Mouse (Mus musculus): ENCODE measurements at regions not wholly inside any gene's neighbourhood (a gene's known extent, or its start where the extent isn't known, plus 50 kb on each side); places are given as distances from the start of the nearest gene placed in this dataset.
A peak's percentile ranks its signal among the peaks of the same experiment; 100 is the strongest.

DNA sequence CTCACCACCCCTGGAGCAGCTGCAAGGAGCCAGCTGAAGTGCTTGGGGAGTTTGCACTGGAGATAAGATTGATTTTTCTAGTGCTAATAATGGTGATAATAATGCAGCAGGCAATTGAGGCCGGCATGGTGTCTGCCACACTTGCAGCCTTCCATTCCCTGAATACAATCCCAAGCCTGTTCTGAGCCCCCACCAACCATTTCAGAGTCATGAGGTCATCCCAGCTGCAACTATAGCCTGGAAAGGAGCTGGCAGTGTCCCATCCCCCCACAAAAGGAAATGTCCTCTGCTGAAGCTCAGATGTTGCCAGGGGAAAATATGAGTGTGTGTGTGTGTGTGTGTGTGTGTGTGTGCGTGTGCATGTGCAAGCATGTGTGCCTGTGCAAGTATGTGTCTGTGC lies 160.2 kb upstream of the Gas1 start:
- Histone ChIP-seq H3K27ac (no peak overlapping the region), H3K27me3 (no peaks in the 10 kb centered on the region), H3K36me3 (no peaks in the 10 kb centered on the region), H3K4me1 (replicated peaks) (peaks cover 5% of the 10 kb centered on the region; the same call in 1 of the 2 replicates), H3K9me3 (no peaks in the 10 kb centered on the region), H3K4me2 (replicated peaks) (no peak overlapping the region), H3K4me3 (replicated peaks) (no peak overlapping the region), H3K9ac (replicated peaks) (no peak overlapping the region)
- 66% methylated on average over 2 of the region's 2 CpGs for WGBS
- 0 out of 2 replicates have a peak, but pooled peaks have one; percentile 17 for ATAC-seq

DNA sequence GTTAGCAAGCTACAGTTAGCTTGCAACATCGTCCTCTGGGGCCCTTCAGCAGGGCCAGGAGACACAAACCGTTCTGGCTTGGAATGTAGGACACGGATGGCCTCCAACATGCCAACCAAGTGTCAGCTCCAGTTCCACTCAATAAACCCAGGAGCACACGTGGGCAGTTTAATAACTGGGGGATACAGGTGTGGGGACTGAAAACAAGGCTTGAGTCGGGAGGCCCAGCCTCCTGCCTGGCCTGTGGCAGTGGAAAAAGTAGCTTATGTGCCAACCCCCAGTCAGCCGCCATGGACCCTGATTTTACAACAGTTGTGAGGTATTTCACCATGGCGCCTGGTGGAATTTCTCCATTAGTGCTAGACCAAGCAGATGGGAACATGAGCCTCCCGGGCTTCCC lies 160.9 kb upstream of the Gas1 start:
- H3K9ac ChIP-seq (replicated peaks): no peak overlapping the region
- no peak overlapping the region for H3K27ac ChIP-seq

DNA sequence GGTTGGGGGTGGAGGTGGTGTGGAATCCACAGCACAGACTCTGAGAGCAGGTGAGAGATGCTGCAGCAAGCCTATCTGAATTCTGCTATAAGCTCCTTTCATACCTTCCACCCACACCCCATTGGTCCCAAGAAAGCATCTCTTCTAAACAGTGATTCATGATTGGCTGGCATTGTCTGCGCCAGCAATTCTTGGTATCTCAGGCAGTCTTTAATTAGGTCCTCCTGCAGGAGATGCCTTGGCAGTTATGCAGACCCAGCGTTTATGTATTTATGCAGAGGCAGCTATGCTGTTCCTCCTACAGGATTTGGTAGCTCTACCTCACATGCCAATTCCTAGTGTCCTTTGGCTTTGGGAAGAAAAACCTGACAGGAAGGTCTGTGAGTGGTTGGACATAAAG lies 162.9 kb upstream of the Gas1 start:
- Histone ChIP-seq H3K4me2 (replicated peaks) (no peak overlapping the region), H3K27ac (no peak overlapping the region), H3K36me3 (no peaks in the 10 kb centered on the region), H3K27me3 (no peaks in the 10 kb centered on the region), H3K4me3 (replicated peaks) (no peak overlapping the region), H3K9ac (replicated peaks) (no peak overlapping the region), H3K9me3 (no peaks in the 10 kb centered on the region), H3K4me1 (replicated peaks) (peaks cover 5% of the 10 kb centered on the region; the same call in 1 of the 2 replicates)
- no peak for ATAC-seq
- WGBS: 82% methylated on average over 2 of the region's 2 CpGs

More for the DNA sequence above, 160.9 kb upstream of the Gas1 start:
- H3K9me3 ChIP-seq: no peaks in the 10 kb centered on the region
- H3K36me3 ChIP-seq: no peaks in the 10 kb centered on the region
- WGBS: 90% methylated on average over 8 of the region's 8 CpGs
- H3K27me3 ChIP-seq: no peaks in the 10 kb centered on the region
- H3K4me1 ChIP-seq (replicated peaks): peaks cover 5% of the 10 kb centered on the region; the same call in 1 of the 2 replicates
- no peak overlapping the region for H3K4me3 ChIP-seq (replicated peaks)
- no peak overlapping the region for H3K4me2 ChIP-seq (replicated peaks)
- no peak for ATAC-seq

DNA sequence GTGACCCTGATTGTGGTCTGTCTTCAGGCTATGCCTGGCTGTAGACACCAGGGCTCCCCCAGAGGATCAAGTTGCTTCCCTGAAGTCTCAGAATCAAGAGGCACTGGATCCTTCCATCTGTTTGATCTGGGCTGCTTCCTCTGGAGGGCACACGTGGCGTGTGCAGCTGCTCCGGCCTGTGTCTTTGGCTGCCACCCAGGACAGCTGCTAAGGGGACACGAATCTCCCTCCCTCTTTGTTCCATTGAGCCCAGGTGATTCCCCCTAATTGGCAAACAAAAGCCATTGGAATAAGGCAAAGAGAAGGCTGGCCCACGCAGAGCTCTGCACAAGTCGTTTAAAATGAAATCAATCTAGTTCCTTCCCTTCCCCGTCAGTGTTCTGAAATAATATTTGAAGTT lies 170.7 kb upstream of the Gas1 start:
- Histone ChIP-seq H3K27ac (no peak overlapping the region), H3K9ac (replicated peaks) (no peak overlapping the region), H3K36me3 (no peaks in the 10 kb centered on the region), H3K4me3 (replicated peaks) (no peak overlapping the region), H3K9me3 (no peaks in the 10 kb centered on the region), H3K4me2 (replicated peaks) (no peak overlapping the region), H3K4me1 (replicated peaks) (peaks cover 8% of the 10 kb centered on the region), H3K27me3 (no peaks in the 10 kb centered on the region)
- 27% methylated on average over 7 of the region's 7 CpGs for WGBS
- 0 out of 2 replicates have a peak, but pooled peaks have one; percentile 30 for ATAC-seq

DNA sequence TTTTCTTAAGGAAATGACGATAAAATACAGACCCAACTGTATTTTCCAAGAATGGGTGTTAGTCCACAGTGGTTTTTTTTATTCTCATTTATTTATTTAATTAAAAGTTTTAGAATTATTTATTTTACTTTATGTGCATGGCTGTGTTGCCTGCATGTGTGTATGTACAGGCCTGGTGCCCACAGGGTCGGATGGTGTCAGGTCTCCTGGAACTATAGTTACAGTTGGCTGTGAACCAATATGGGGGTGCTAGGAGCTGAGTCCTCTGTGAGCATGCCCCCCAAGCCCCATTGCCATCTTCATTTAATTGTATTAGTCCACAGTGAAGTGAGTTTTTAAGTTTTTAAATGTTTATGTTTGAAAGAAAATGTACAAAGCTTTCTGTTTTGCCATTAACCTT lies 171.3 kb upstream of the Gas1 start:
- Histone ChIP-seq H3K4me1 (replicated peaks) (peaks cover 10% of the 10 kb centered on the region), H3K9ac (replicated peaks) (no peak overlapping the region), H3K4me2 (replicated peaks) (no peak overlapping the region), H3K9me3 (no peaks in the 10 kb centered on the region), H3K27ac (no peak overlapping the region), H3K4me3 (replicated peaks) (no peak overlapping the region), H3K27me3 (no peaks in the 10 kb centered on the region), H3K36me3 (no peaks in the 10 kb centered on the region)
- no peak for ATAC-seq
- WGBS: 84% methylated on average over 2 of the region's 2 CpGs

DNA sequence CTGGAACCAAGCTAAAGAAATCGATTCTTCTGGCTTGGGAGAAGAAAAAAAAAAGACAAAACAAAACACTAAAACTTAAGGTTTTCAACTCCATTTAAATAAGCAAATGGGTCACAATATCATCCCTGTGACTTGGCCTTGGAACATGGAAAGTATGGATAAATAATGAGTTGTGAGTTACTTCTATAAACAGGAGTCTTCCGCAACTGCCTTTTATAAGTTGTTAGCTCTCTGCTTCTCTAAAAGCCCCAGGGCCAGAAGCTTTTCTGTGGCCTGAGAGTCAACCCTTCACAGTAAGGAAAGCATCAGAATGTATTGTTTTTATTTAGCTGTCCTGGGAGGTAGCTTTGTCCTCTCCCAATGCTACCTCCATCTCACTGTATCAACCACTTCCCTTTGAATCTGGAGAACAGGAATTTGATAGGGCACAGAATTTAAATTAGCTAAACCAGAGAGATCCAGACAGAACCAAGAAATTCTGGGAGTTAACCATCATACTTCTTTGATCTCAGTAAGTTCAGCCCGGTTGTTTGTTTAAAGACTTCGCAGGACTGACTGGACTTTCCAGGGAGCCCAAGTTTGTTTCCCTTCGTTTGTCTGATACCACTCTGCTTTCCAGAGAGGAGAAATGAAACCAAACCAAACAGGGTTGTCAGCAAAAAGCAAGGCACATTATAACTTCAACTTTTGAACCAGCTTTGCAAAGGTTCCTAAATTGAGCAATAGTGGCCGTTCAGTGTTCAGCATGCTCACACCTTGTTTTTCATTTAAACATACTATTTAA lies 178.7 kb upstream of the Gas1 start:
- Histone ChIP-seq H3K4me2 (replicated peaks) (no peak overlapping the region), H3K9me3 (no peaks in the 10 kb centered on the region), H3K36me3 (no peaks in the 10 kb centered on the region), H3K27ac (no peak overlapping the region), H3K9ac (replicated peaks) (no peak overlapping the region), H3K4me3 (replicated peaks) (no peak overlapping the region), H3K27me3 (no peaks in the 10 kb centered on the region), H3K4me1 (replicated peaks) (0 out of 2 replicates have a peak, but pooled peaks cover 4% of the 10 kb centered on the region)
- 78% methylated on average over 6 of the region's 6 CpGs for WGBS
- ATAC-seq: no peak

DNA sequence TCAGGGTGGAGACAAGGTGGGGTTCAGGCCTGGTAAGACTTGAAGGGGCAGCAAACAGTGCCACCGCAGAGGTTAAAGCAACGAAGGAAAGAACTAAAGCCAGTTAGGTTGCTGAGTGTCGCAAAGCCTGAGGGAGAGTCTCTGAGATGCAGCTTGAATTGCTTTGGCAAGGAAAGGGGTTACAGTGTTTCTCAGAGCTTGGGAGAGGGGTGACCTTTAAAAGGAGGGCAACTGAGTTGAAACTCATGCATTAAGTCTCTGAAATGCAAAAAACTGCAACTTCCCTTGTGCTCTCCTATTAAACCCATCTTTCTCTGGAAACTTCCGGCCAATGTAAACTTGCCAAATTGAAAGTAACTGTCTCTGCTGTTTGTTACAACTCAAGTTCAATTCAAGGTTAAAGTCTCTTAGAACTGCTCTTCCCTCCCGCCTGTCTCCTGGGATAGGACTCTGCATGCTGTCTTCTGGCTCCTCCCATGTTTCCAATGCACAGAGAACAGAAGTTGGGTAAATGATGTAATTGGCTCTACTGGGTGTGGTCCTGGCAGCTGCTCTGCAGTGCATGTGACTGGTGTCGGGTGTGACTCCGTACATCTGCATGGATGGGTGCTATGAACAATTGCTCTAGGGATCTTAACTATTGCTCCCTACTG lies 181.4 kb upstream of the Gas1 start:
- H3K36me3 ChIP-seq: no peaks in the 10 kb centered on the region
- H3K27ac ChIP-seq: no peak overlapping the region
- no peak for ATAC-seq
- 88% methylated on average over 7 of the region's 7 CpGs for WGBS
- H3K27me3 ChIP-seq: no peaks in the 10 kb centered on the region
- H3K4me1 ChIP-seq (replicated peaks): no peaks in the 10 kb centered on the region
- no peaks in the 10 kb centered on the region for H3K9me3 ChIP-seq
- H3K9ac ChIP-seq (replicated peaks): no peak overlapping the region
- H3K4me2 ChIP-seq (replicated peaks): no peak overlapping the region
- no peak overlapping the region for H3K4me3 ChIP-seq (replicated peaks)

DNA sequence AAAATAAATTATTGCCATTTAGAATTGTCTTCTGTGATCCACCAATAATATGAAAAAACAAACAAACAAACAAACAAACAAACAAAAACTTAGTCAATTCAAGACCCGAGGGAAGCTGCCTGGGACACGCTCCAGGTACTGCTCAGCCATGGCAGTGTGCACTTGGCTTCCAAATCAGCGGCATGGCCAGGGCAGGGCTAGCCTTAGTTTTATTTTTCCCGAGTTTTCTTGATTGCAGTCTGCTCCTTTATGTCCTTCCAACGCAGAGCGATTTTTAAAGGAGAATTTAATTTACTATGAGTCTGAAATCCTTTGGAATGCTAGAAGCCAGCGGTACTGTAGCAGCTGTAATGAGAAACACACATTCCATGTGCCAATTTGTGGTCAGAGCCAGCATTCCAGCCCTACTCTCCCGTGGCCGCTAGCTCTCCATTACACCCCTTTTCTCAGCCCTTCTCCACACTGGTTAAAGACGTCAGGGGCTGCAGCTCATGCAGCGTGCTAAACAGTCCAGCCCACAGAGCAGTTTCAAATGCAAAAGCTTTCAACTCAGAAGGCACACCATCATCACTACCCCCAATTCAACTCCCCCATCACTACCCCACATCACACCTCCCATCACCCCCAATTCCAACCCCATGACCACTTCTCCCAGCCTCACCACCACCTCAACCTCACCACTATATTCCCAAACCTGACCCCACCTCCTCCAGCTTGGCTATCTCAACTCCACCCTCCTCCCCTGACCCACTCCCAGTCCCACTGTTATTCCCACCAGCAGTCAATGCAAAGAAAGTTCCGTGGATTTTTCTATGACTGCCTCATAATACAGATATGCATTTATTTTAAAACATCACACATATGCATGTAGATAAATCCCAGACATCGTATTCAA lies 187.9 kb upstream of the Gas1 start:
- Histone ChIP-seq H3K4me3 (replicated peaks) (no peak overlapping the region), H3K4me2 (replicated peaks) (no peak overlapping the region), H3K27me3 (no peaks in the 10 kb centered on the region), H3K27ac (no peak overlapping the region), H3K9ac (replicated peaks) (no peak overlapping the region), H3K9me3 (no peaks in the 10 kb centered on the region), H3K4me1 (replicated peaks) (no peaks in the 10 kb centered on the region), H3K36me3 (no peaks in the 10 kb centered on the region)
- no peak for ATAC-seq
- 74% methylated on average over 13 of the region's 13 CpGs for WGBS

DNA sequence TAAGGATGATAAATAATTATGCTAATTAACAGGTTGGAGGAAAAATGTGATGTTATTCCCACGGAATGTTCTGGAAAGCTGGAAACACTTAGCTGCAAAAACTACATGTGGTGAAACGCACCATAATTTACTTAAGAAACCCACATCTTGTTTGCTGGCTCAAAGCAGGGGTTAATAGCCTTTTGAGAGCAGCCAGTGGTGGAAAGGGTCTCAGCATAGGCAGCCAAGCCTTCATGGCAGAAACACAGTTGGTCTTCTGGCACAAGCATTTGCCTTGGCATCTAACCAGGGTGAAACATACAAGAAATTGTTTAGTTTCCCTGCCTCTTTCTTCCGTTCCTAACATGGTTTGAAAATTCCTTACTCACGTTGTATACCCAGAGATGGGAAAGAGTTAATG lies 192.1 kb upstream of the Gas1 start:
- Histone ChIP-seq H3K36me3 (no peaks in the 10 kb centered on the region), H3K9me3 (no peaks in the 10 kb centered on the region), H3K27ac (no peak overlapping the region), H3K9ac (replicated peaks) (no peak overlapping the region), H3K27me3 (no peaks in the 10 kb centered on the region), H3K4me1 (replicated peaks) (no peaks in the 10 kb centered on the region), H3K4me2 (replicated peaks) (no peak overlapping the region), H3K4me3 (replicated peaks) (no peak overlapping the region)
- ATAC-seq: no peak
- WGBS: 90% methylated on average over 4 of the region's 4 CpGs

DNA sequence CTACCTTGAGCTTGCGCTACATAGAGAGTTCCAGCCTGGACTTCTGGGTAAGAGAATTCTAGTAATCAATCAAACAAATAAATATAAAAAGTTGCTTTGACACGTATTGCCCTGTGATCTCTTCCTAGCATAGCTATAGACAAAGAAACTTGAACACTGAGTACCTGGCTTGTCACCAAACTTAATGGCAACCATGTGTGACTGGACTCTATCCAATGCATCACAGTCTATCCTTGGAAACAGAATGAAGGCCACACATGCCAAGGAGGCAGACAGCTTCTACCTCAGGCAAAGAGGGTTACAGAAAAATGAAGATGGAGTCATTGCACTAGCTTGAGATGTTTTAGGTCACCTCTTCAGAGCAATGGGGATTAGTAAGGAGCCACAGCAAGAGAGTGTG lies 194.5 kb upstream of the Gas1 start:
- H3K4me2 ChIP-seq (replicated peaks): no peak overlapping the region
- H3K27me3 ChIP-seq: no peaks in the 10 kb centered on the region
- no peak for ATAC-seq
- H3K9me3 ChIP-seq: no peaks in the 10 kb centered on the region
- no peak overlapping the region for H3K27ac ChIP-seq
- H3K4me1 ChIP-seq (replicated peaks): no peaks in the 10 kb centered on the region
- H3K4me3 ChIP-seq (replicated peaks): no peak overlapping the region
- 90% methylated on average over 2 of the region's 2 CpGs for WGBS
- H3K36me3 ChIP-seq: no peaks in the 10 kb centered on the region
- no peak overlapping the region for H3K9ac ChIP-seq (replicated peaks)

DNA sequence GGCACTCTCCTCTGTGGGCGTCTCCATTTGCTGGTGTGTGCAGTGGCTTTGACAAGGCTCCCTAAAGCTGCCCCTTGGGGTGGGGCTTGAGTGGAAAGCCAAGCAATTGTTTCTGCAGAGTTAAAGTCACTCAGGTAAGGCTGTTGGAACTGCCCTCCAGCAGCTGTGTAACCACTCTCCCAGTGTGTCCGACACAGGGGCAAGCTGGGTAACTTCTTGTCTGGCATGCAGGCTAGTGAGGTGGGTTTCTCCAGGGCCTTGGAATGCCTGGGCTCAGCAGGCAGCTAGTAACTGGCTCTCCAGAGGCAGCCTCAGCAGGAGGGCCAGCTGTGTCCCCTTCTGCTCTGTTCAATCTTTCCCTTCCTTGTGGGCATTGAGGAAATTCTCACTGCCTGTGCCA lies 199.5 kb upstream of the Gas1 start:
- Histone ChIP-seq H3K27ac (no peak overlapping the region), H3K36me3 (no peaks in the 10 kb centered on the region), H3K4me3 (replicated peaks) (no peak overlapping the region), H3K9ac (replicated peaks) (no peak overlapping the region), H3K4me2 (replicated peaks) (no peak overlapping the region), H3K27me3 (no peaks in the 10 kb centered on the region), H3K9me3 (no peaks in the 10 kb centered on the region), H3K4me1 (replicated peaks) (no peaks in the 10 kb centered on the region)
- WGBS: 60% methylated on average over 2 of the region's 2 CpGs
- no peak for ATAC-seq

DNA sequence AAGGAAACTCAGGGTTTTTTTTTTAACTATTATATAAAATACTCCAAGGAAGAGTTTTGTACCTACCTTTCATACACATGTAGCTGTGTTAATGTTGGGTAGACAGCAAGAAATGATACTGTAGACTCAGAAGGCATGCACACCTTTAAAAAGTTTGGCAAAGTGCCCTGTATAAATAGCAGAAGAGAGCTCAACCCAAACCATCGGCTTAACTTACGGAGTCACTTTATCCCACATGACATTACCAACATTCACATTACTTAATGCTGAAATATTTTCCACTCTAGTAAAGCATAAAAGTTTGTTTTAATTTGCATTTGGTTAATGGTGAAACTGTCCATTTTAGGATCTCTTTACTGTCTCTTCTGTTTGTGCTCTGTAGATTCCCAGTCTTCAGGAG lies 205.7 kb upstream of the Gas1 start:
- no peak overlapping the region for H3K4me2 ChIP-seq (replicated peaks)
- H3K4me3 ChIP-seq (replicated peaks): no peak overlapping the region
- no peaks in the 10 kb centered on the region for H3K4me1 ChIP-seq (replicated peaks)
- ATAC-seq: no peak
- H3K27me3 ChIP-seq: no peaks in the 10 kb centered on the region
- H3K9me3 ChIP-seq: no peaks in the 10 kb centered on the region
- no peak overlapping the region for H3K27ac ChIP-seq
- H3K36me3 ChIP-seq: no peaks in the 10 kb centered on the region
- H3K9ac ChIP-seq (replicated peaks): no peak overlapping the region
- 96% methylated on average over 2 of the region's 2 CpGs for WGBS
